Mouse (Mus musculus): Measurements from ENCODE around the gene Col12a1. TPM values are rescaled to one million over a fixed set of nuclear protein-coding genes. Genes with fewer than 3 reads are reported as not detected.

The Col12a1 gene
- 3.3 TPM in 2 replicates for polyA plus RNA-seq (2012; rRNA removed)

DNA sequence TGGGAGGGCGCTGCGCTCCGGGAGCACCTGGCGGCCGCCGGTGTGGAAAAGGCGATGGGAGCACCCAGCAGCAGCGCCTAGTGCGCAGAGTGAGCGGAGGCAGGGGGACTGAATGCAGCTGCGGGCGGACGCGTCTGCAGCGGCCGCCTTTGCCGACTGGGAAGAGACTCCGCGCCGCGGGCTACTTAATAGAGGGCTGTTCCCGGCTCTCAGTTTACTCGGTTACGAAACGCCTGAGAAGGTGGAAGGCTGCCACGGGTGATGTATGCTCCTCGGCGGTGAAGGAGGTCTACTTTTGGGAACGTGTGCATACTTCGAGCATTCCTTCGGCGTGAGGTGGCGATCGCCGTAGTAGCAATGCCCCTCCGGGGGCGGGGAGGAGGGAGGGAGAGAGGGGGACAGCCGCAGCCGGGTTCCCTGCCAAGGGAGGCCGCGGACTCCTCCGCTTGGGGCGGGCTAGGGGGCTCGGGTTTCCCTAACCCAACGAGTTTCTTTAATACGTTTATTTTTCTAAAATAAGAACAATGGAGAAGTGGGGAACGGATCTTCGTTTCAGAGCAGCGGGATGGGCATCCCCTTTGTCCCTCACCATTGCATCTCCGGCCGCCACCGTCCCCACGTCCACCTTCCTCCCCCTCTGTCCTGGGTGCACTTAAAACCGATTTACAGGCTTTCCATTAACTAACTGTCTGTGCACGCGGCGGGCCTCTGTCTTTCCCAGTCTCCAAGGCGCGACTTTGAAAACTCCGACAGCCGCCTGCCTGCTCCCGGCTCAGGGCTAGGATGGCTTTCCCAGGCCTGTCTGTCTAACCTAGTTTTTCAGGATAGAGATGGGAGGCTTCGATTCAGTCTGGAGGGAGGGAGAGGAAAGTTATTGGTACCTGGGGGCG lies at the start of gene Col12a1:
Gene Col12a1, minus strand, starts transcription at position 351 of the 890 bp plus-strand sequence.

DNA sequence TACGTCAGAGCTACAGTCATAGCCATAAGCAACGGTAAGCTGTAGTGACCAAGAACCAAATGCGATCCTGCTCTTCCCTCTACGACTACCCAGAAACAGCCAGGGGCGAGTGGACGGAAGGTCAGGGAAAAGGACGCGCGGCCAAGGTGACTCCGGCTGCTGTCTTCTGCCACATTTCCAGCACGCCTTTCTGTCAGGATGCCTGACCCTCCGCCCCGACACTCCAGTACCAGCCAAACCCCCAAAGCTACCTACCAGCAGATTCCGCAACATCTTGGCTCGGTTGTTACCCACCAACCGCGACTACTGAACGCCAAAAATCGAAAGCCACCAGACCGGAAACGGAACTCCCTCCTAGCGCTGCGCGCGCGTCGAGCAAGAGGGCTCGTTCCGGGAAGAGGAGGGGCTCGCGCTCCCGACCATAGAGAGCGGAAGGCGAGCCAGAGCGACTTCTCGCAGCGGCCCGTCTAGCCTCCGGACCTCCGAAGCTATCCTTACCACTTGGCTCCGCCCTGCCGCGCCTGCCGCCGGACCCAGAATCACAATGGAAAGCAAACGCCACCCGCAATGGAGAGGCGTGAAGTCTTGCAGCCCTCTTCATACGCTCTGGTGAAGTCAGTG lies 40.9 kb upstream of the Col12a1 start, which contains the start of gene Cox7a2:
Gene Cox7a2, minus strand, starts transcription at position 494 of the 621 bp plus-strand sequence.

Other genes with a start within 250 kb of the Col12a1 start
- 384 and 387 TPM in 2 replicates for gene Cox7a2, start 41.0 kb upstream of the Col12a1 start, polyA plus RNA-seq (2012; rRNA removed)
- 29.7 and 31.4 TPM in 2 replicates for gene Tmem30a, start 74.7 kb upstream of the Col12a1 start, polyA plus RNA-seq (2012; rRNA removed)